Mouse (Mus musculus) neural tube, embryonic 13.5 days (tissue): Measurements from ENCODE around the gene Eif2b4. TPM values are rescaled to one million over a fixed set of nuclear protein-coding genes. Genes with fewer than 3 reads are reported as not detected.
A peak's percentile ranks its signal among the peaks of the same experiment; 100 is the strongest.

Source experiments
- ATAC-seq: fragments of 200-750 bp; cut with Nextera tagmentation; 2 replicates; pipeline ENCODE4 v1.8.0; 2017; ENCODE audit warnings: low read depth, mild to moderate bottlenecking, moderate TSS enrichment, moderate library complexity
- H3K27ac ChIP-seq: fragments of 300-500 bp; sonication (generic); replicated peaks from 2 replicates; pipeline ENCODE4 v1.5.1; 2015; ENCODE audit warnings: moderate library complexity, mild to moderate bottlenecking, inconsistent platforms
- H3K27me3 ChIP-seq: fragments of 300-500 bp; sonication (generic); 2 replicates; pipeline ENCODE4 v1.6.1; 2015; ENCODE audit warnings: mild to moderate bottlenecking, inconsistent platforms
- H3K36me3 ChIP-seq: fragments of 300-500 bp; sonication (generic); 2 replicates; pipeline ENCODE4 v1.6.1; 2015; ENCODE audit warnings: mild to moderate bottlenecking, inconsistent platforms
- H3K4me1 ChIP-seq: fragments of 300-500 bp; sonication (generic); replicated peaks from 2 replicates; pipeline ENCODE4 v1.6.1; 2015; ENCODE audit warnings: inconsistent platforms
- H3K4me2 ChIP-seq: fragments of 300-500 bp; sonication (generic); 2 replicates; pipeline ENCODE4 v1.6.1; 2015; ENCODE audit warnings: inconsistent platforms, mild to moderate bottlenecking, moderate library complexity
- H3K4me3 ChIP-seq: fragments of 300-500 bp; sonication (generic); 2 replicates; pipeline ENCODE4 v1.5.1; 2015; ENCODE audit warnings: mild to moderate bottlenecking, inconsistent platforms
- H3K9ac ChIP-seq: fragments of 300-500 bp; sonication (generic); 2 replicates; pipeline ENCODE4 v1.6.1; 2015; ENCODE audit warnings: moderate library complexity, mild to moderate bottlenecking, inconsistent platforms
- H3K9me3 ChIP-seq: fragments of 300-500 bp; sonication (generic); 2 replicates; pipeline ENCODE4 v1.6.1; 2016; ENCODE audit warnings: inconsistent platforms
- WGBS: fragments of 180-500 bp; shearing (Covaris S2); methylation state at CpG from one replicate; pipeline ENCODE4 v1.1.7; 2015; 5-methylcytosine and 5-hydroxymethylcytosine counted together
- polyA plus RNA-seq: library from polyadenylated mRNA; unstranded; fragments of >200 nt; fragmentation: Nextera tagmentation; extraction: Ambion mirVana; gene quantifications from 2 replicates; pipeline ENCODE4 v1.2.1, GENCODE M21; 2015

Eif2b4 gene
- polyA plus RNA-seq, 1 experiment from 2014 or later, result 76.4 TPM

- H3K36me3 ChIP-seq, result peaks cover under 1% of the 10 kb centered on the region; the same call in 1 of the 2 replicates
- 96% methylated on average over 9 of the region's 9 CpGs for WGBS
- no peak overlapping the region for H3K27ac ChIP-seq
- H3K4me3 ChIP-seq, result no peak overlapping the region
- peak overlapping the region; percentile 98; the same call in 1 of the 2 replicates for H3K4me2 ChIP-seq
- ATAC-seq, result no peak
- no peaks in the 10 kb centered on the region for H3K27me3 ChIP-seq
- peaks cover 23% of the 10 kb centered on the region for H3K4me1 ChIP-seq
- no peak overlapping the region for H3K9ac ChIP-seq
- no peaks in the 10 kb centered on the region for H3K9me3 ChIP-seq
Measured at GRCm38 (mm10) chr5:31181183-31181770, 12.0 kb downstream of the Eif2b4 start.

GRCm38 (mm10) chr5:31179766-31180630, 13.2 kb downstream of the Eif2b4 start, which contains the start of the genes Gm29609 and Gtf3c2:
TSS of gene Gm29609 (minus strand) at chr5:31179911.
TSS of gene Gtf3c2 (minus strand) at chr5:31180144.
- WGBS, result under 1% methylated on average over 59 of the region's 59 CpGs
- Histone ChIP-seq H3K4me1 (peaks cover 23% of the 10 kb centered on the region), H3K9ac (peak within 1 kb of the TSS; percentile 84), H3K4me2 (peak within 1 kb of the TSS; percentile 98), H3K4me3 (peak within 1 kb of the TSS; percentile 91), H3K27me3 (no peaks in the 10 kb centered on the region), H3K27ac (peak within 1 kb of the TSS; percentile 98), H3K9me3 (no peaks in the 10 kb centered on the region), H3K36me3 (0 out of 2 replicates have a peak, but pooled peaks cover 2% of the 10 kb centered on the region)
- peak; percentile 98 for ATAC-seq

GRCm38 (mm10) chr5:31179301-31179765, 13.9 kb downstream of the Eif2b4 start:
- peak; percentile 77 for ATAC-seq
- H3K27ac ChIP-seq, result peak overlapping the region; percentile 98
- 0% methylated on average over 25 of the region's 25 CpGs for WGBS
- peaks cover 7% of the 10 kb centered on the region for H3K36me3 ChIP-seq
- H3K27me3 ChIP-seq, result no peaks in the 10 kb centered on the region
- peak overlapping the region; percentile 84 for H3K9ac ChIP-seq
- peak overlapping the region; percentile 98 for H3K4me2 ChIP-seq
- no peaks in the 10 kb centered on the region for H3K9me3 ChIP-seq
- H3K4me1 ChIP-seq, result peaks cover 23% of the 10 kb centered on the region
- H3K4me3 ChIP-seq, result peak overlapping the region; percentile 91

- Histone ChIP-seq H3K36me3 (peaks cover 96% of the 10 kb centered on the region), H3K27ac (no peak overlapping the region), H3K4me3 (no peak overlapping the region), H3K27me3 (no peaks in the 10 kb centered on the region), H3K9me3 (no peaks in the 10 kb centered on the region), H3K4me1 (no peaks in the 10 kb centered on the region), H3K9ac (no peak overlapping the region), H3K4me2 (no peak overlapping the region)
- ATAC-seq, result no peak
- WGBS, result 92% methylated on average over 4 of the region's 4 CpGs
Measured at GRCm38 (mm10) chr5:31168630-31169029, 24.6 kb downstream of the Eif2b4 start.

GRCm38 (mm10) chr5:31164878-31165277, 28.4 kb downstream of the Eif2b4 start:
- H3K4me1 ChIP-seq, result no peaks in the 10 kb centered on the region
- no peak overlapping the region for H3K4me2 ChIP-seq
- no peaks in the 10 kb centered on the region for H3K9me3 ChIP-seq
- 95% methylated on average over 1 of the region's 1 CpGs for WGBS
- ATAC-seq, result no peak
- H3K4me3 ChIP-seq, result no peak overlapping the region
- no peaks in the 10 kb centered on the region for H3K27me3 ChIP-seq
- no peak overlapping the region for H3K9ac ChIP-seq
- H3K27ac ChIP-seq, result no peak overlapping the region
- H3K36me3 ChIP-seq, result peaks cover 97% of the 10 kb centered on the region

GRCm38 (mm10) chr5:31162462-31162861, 30.8 kb downstream of the Eif2b4 start:
- Histone ChIP-seq H3K36me3 (peaks cover 97% of the 10 kb centered on the region), H3K4me1 (no peaks in the 10 kb centered on the region), H3K9ac (no peak overlapping the region), H3K27me3 (no peaks in the 10 kb centered on the region), H3K4me3 (no peak overlapping the region), H3K9me3 (no peaks in the 10 kb centered on the region), H3K4me2 (no peak overlapping the region), H3K27ac (no peak overlapping the region)
- ATAC-seq, result no peak

GRCm38 (mm10) chr5:31154152-31154553, 39.1 kb downstream of the Eif2b4 start, which contains the start of gene Mpv17:
TSS of gene Mpv17 (minus strand) at chr5:31154251.
- H3K4me1 ChIP-seq, result peaks cover 18% of the 10 kb centered on the region
- H3K9me3 ChIP-seq, result no peaks in the 10 kb centered on the region
- H3K4me3 ChIP-seq, result peak within 1 kb of the TSS; percentile 67
- H3K27ac ChIP-seq, result peak within 1 kb of the TSS; percentile 75
- WGBS, result under 1% methylated on average over 19 of the region's 19 CpGs
- peak; percentile 97 for ATAC-seq
- H3K4me2 ChIP-seq, result peak within 1 kb of the TSS; percentile 86
- peaks cover 35% of the 10 kb centered on the region for H3K36me3 ChIP-seq
- no peaks in the 10 kb centered on the region for H3K27me3 ChIP-seq
- H3K9ac ChIP-seq, result peak within 1 kb of the TSS; percentile 83

- H3K4me2 ChIP-seq, result peak overlapping the region; percentile 86
- no peaks in the 10 kb centered on the region for H3K27me3 ChIP-seq
- H3K27ac ChIP-seq, result peak overlapping the region; percentile 75; the same call in 1 of the 2 replicates
- peak overlapping the region; percentile 83 for H3K9ac ChIP-seq
- ATAC-seq, result peak; percentile 30; the same call in 1 of the 2 replicates
- no peaks in the 10 kb centered on the region for H3K9me3 ChIP-seq
- peak overlapping the region; percentile 67 for H3K4me3 ChIP-seq
- WGBS, result 36% methylated on average over 6 of the region's 6 CpGs
- H3K36me3 ChIP-seq, result peaks cover 30% of the 10 kb centered on the region
- peaks cover 18% of the 10 kb centered on the region for H3K4me1 ChIP-seq
Measured at GRCm38 (mm10) chr5:31153516-31154151, 39.6 kb downstream of the Eif2b4 start.

- peaks cover 18% of the 10 kb centered on the region for H3K4me1 ChIP-seq
- H3K9ac ChIP-seq, result no peak overlapping the region
- no peak for ATAC-seq
- H3K4me2 ChIP-seq, result no peak overlapping the region
- no peaks in the 10 kb centered on the region for H3K9me3 ChIP-seq
- H3K27ac ChIP-seq, result no peak overlapping the region
- H3K27me3 ChIP-seq, result no peaks in the 10 kb centered on the region
- H3K4me3 ChIP-seq, result no peak overlapping the region
- H3K36me3 ChIP-seq, result peaks cover 23% of the 10 kb centered on the region
- WGBS, result 92% methylated on average over 3 of the region's 3 CpGs
Measured at GRCm38 (mm10) chr5:31151746-31152145, 41.5 kb downstream of the Eif2b4 start.

- no peak for ATAC-seq
Measured at GRCm38 (mm10) chr5:31149781-31150180, 43.4 kb downstream of the Eif2b4 start.

GRCm38 (mm10) chr5:31138968-31139425, 54.2 kb downstream of the Eif2b4 start:
- peak; percentile 66; the same call in 1 of the 2 replicates for ATAC-seq
- peaks cover 24% of the 10 kb centered on the region for H3K4me1 ChIP-seq
- no peaks in the 10 kb centered on the region for H3K9me3 ChIP-seq
- H3K9ac ChIP-seq, result no peak overlapping the region
- WGBS, result 14% methylated on average over 9 of the region's 9 CpGs
- H3K4me3 ChIP-seq, result peak overlapping the region; percentile 30
- no peak overlapping the region for H3K27ac ChIP-seq
- H3K27me3 ChIP-seq, result peaks cover 65% of the 10 kb centered on the region
- H3K4me2 ChIP-seq, result peak overlapping the region; percentile 53
- peaks cover 18% of the 10 kb centered on the region for H3K36me3 ChIP-seq

More at GRCm38 (mm10) chr5:31149781-31150180, 43.4 kb downstream of the Eif2b4 start:
- H3K9me3 ChIP-seq, result no peaks in the 10 kb centered on the region
- WGBS, result 89% methylated on average over 4 of the region's 4 CpGs
- peaks cover 24% of the 10 kb centered on the region for H3K36me3 ChIP-seq
- no peaks in the 10 kb centered on the region for H3K27me3 ChIP-seq
- no peak overlapping the region for H3K9ac ChIP-seq
- peaks cover 14% of the 10 kb centered on the region for H3K4me1 ChIP-seq
- no peak overlapping the region for H3K4me3 ChIP-seq
- no peak overlapping the region for H3K4me2 ChIP-seq
- H3K27ac ChIP-seq, result no peak overlapping the region
